ENCODE assay signal across 8 mouse cellular contexts in the genomic region with DNA sequence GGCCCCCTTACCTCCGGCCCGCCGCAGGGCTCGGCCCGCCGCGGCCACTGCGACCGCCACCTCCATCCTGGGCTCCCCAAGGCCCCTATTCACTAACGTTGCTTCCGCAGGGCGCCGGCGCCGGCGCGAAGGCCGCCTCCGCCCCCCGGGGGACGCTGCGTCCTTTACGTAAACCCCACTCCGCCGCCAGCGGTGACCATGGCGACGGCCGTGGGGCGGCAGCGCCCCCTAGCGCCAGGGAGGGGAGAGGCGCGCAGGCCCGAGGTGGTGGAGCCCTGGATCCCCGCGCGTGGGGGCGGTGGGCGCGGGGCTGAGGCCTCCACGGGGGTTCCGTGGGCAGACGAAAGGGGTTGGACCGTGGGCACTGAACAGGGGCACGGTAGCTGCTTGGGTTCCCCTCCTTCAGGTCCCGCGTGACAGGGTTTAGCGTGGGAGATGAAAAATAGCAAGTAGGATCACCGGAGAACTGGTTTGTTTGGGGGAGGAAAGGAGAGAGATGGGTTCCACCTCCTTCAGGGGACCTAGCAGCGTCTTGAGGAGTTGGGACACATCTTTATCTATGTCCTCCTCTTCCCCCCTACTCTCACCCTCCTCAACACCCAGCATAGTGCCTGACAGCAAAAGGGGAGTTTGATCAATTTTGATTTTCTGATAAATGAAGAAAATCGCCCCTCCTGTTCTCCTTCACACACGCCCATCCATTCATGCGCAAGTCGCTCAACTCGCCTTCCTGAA. TPM values are rescaled to one million over a fixed set of nuclear protein-coding genes. Genes with fewer than 3 reads are reported as not detected.
DNase-seq lines count a peak whose midpoint lies in the region; ATAC-seq lines count a peak whose summit lies in the region.

A gene (minus strand): TSS at position 68 of the 735 bp plus-strand sequence.

- H3K9me3 ChIP-seq in hindbrain, embryonic 11.5 days (ENCODE audit: control insufficient read depth, low read length), result no peaks in the 10 kb centered on the region

- peak; percentile 91 for DNase-seq in NIH3T3 (ENCODE audit: low read depth)
- peak; percentile 67 to 91 for DNase-seq in cerebellum, adult 18-20 months
- DNase-seq in hindbrain, embryonic 11.5 days (ENCODE audit: low spot score), result peak; percentile 89
- DNase-seq in layer of hippocampus, postnatal 36 days, result peak; percentile 85 to 87
- DNase-seq in lung, postnatal 4 days, result peak; percentile 83 to 89
- DNase-seq in retina, postnatal 1 day, result peak; percentile 88
- DNase-seq in urinary bladder, adult 2 months (ENCODE audit: low spot score), result peak; percentile 91

- H3K27ac ChIP-seq in hindbrain, embryonic 11.5 days (ENCODE audit: low read depth, low read length), result no peak within 1 kb of the TSS

- peaks cover 5% of the 10 kb centered on the region; the same call in 1 of the 2 replicates for H3K27me3 ChIP-seq in hindbrain, embryonic 11.5 days (ENCODE audit: control insufficient read depth, insufficient read depth, low read length)

- peaks cover 2% of the 10 kb centered on the region; the same call in 1 of the 2 replicates for H3K4me1 ChIP-seq in hindbrain, embryonic 11.5 days (replicated peaks; ENCODE audit: control insufficient read depth, insufficient read depth, low read length)

- 10% methylated on average over 49 of the region's 56 CpGs for WGBS in hindbrain, embryonic 11.5 days

- peak; percentile 63 for ATAC-seq in frontal cortex, adult (ENCODE audit: low TSS enrichment)
- peak; percentile 86 for ATAC-seq in hindbrain, embryonic 11.5 days (ENCODE audit: low FRiP score)

- H3K9ac ChIP-seq in hindbrain, embryonic 11.5 days (ENCODE audit: low read depth, low read length), result peak within 1 kb of the TSS; percentile 80

- no peaks in the 10 kb centered on the region for H3K36me3 ChIP-seq in hindbrain, embryonic 11.5 days (ENCODE audit: control insufficient read depth, insufficient read depth, low read length)

- H3K4me3 ChIP-seq in hindbrain, embryonic 11.5 days (ENCODE audit: low read depth, low read length), result peak within 1 kb of the TSS; percentile 67

- H3K4me2 ChIP-seq in hindbrain, embryonic 11.5 days (replicated peaks; ENCODE audit: low read depth, low read length), result peak within 1 kb of the TSS; percentile 98

RNA-seq across cellular contexts. Expression of the gene that starts here (rescaled TPM):
- 1.5 and 1.8 TPM in 2 replicates for polyA plus RNA-seq in hindbrain, embryonic 11.5 days (2014; fragmentation: Nextera tagmentation; extraction: Ambion mirVana)
- 100 to 1,000 TPM; 122 to 123 TPM for total RNA-seq in layer of hippocampus, postnatal 36 days (2021)
- 5.5 and 6.4 TPM in 2 replicates for polyA plus RNA-seq in urinary bladder, adult 2 months (2012; rRNA removed)
